Comparison of ENCODE assay signal across 11 mouse cellular contexts in the genomic region with DNA sequence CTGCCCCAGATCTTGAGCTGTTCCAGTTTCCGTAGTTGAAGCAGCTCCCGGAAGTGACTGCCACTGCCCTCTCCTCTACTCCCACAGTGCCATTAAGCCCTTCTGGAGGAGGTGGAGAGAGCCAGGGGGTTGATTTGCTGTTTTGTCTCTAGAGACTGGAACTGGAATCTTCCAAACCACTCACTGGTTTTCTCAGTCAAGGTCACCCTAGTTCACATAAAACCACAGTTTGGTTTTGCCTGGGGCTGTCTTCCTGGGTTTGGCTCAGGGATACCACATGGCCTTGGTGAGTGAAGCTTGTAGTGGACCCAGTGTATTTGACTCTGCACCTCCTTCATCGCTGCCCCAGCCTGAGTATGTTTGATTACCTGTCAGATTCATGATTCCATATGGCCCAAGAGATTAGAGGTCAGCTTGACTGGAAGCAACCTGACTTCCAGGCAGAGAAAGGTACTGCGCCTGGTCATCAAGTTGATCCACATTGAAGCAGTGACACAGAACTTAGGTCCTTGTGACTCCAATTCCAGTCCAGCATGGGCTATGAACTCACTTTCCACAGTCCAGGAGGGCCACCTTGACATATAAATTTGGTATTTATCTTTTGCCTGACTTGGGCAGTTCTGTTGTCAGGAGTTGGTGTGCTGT. TPM values are rescaled to one million over a fixed set of nuclear protein-coding genes. Genes with fewer than 3 reads are reported as not detected.
DNase-seq lines count a peak whose midpoint lies in the region; ATAC-seq and TF ChIP-seq lines count a peak whose summit lies in the region.
"Had no signal": no experiment of that assay in that cellular context is flagged by ENCODE, and none has a peak within 500 bp of the region (broad histone marks: within the 10 kb centered on the region; RNA-seq: fewer than 3 reads in every experiment).

No protein-coding gene starts in this region.

- DNase-seq in 3134 (ENCODE audit: extremely low read depth, insufficient read length, low spot score), result peak; percentile 74
- DNase-seq in Muller cell, postnatal 12 days (ENCODE audit: inconsistent ontology term), result peak; percentile 63
- DNase-seq in left cerebral cortex, adult 18-20 months (ENCODE audit: low spot score in 2 of 2), result no peak
- DNase-seq in forebrain, embryonic 14.5 days (ENCODE audit: low spot score), result no peak
- DNase-seq: gastrocnemius, postnatal 25 days had no signal

- no peaks in the 10 kb centered on the region for H3K36me3 ChIP-seq in intestine, postnatal 0 days (ENCODE audit: control insufficient read depth, insufficient read depth)
- H3K36me3 ChIP-seq in intestine, embryonic 15.5 days, result no peaks in the 10 kb centered on the region
- H3K36me3 ChIP-seq in forebrain, embryonic 14.5 days (ENCODE audit: control insufficient read depth, insufficient read depth, low read length), result no peaks in the 10 kb centered on the region
- no peaks in the 10 kb centered on the region for H3K36me3 ChIP-seq in midbrain, embryonic 13.5 days
- H3K36me3 ChIP-seq: limb, embryonic 12.5 days; midbrain, embryonic 12.5 days had no signal

- no peaks in the 10 kb centered on the region for H3K27me3 ChIP-seq in intestine, postnatal 0 days (replicated peaks; ENCODE audit: control insufficient read depth, insufficient read depth, low read length)
- H3K27me3 ChIP-seq in intestine, embryonic 15.5 days (replicated peaks), result no peaks in the 10 kb centered on the region
- H3K27me3 ChIP-seq in forebrain, embryonic 14.5 days (replicated peaks; ENCODE audit: control insufficient read depth, insufficient read depth, low read length), result no peaks in the 10 kb centered on the region
- no peaks in the 10 kb centered on the region for H3K27me3 ChIP-seq in midbrain, embryonic 13.5 days
- H3K27me3 ChIP-seq: limb, embryonic 12.5 days; midbrain, embryonic 12.5 days had no signal

- TF ChIP-seq CTCF in intestine, postnatal 0 days (IDR thresholded peaks at IDR 0.05; ENCODE audit: low read depth), result 0 out of 2 replicates have a peak, but pooled peaks have one; percentile 4

- no peak overlapping the region for H3K4me2 ChIP-seq in intestine, postnatal 0 days (replicated peaks; ENCODE audit: low read depth)
- H3K4me2 ChIP-seq in intestine, embryonic 15.5 days (replicated peaks), result no peak overlapping the region
- no peak overlapping the region for H3K4me2 ChIP-seq in forebrain, embryonic 14.5 days (ENCODE audit: low read length)
- no peak overlapping the region for H3K4me2 ChIP-seq in midbrain, embryonic 13.5 days (replicated peaks)
- H3K4me2 ChIP-seq: limb, embryonic 12.5 days; midbrain, embryonic 12.5 days had no signal

- H3K9me3 ChIP-seq in intestine, postnatal 0 days (ENCODE audit: control insufficient read depth), result no peaks in the 10 kb centered on the region
- no peaks in the 10 kb centered on the region for H3K9me3 ChIP-seq in intestine, embryonic 15.5 days
- no peaks in the 10 kb centered on the region for H3K9me3 ChIP-seq in forebrain, embryonic 14.5 days (replicated peaks; ENCODE audit: control insufficient read depth, low read length)
- H3K9me3 ChIP-seq in midbrain, embryonic 13.5 days, result no peaks in the 10 kb centered on the region
- H3K9me3 ChIP-seq: limb, embryonic 12.5 days; midbrain, embryonic 12.5 days had no signal

- H3K9ac ChIP-seq in intestine, postnatal 0 days (ENCODE audit: low read depth, low read length), result no peak overlapping the region
- H3K9ac ChIP-seq in intestine, embryonic 15.5 days, result no peak overlapping the region
- no peak overlapping the region for H3K9ac ChIP-seq in forebrain, embryonic 14.5 days (ENCODE audit: low read length)
- no peak overlapping the region for H3K9ac ChIP-seq in midbrain, embryonic 13.5 days (replicated peaks)
- H3K9ac ChIP-seq: limb, embryonic 12.5 days; midbrain, embryonic 12.5 days had no signal

- 74% methylated on average over 4 of the region's 4 CpGs for WGBS in intestine, postnatal 0 days
- 64% methylated on average over 4 of the region's 4 CpGs for WGBS in intestine, embryonic 15.5 days
- 85% methylated on average over 4 of the region's 4 CpGs for WGBS in forebrain, embryonic 14.5 days
- WGBS in midbrain, embryonic 13.5 days, result 90% methylated on average over 4 of the region's 4 CpGs

- no peak overlapping the region for H3K4me3 ChIP-seq in intestine, postnatal 0 days (ENCODE audit: low read depth, low read length)
- H3K4me3 ChIP-seq in intestine, embryonic 15.5 days (replicated peaks), result no peak overlapping the region
- H3K4me3 ChIP-seq in forebrain, embryonic 14.5 days (ENCODE audit: low read depth, low read length), result no peak overlapping the region
- H3K4me3 ChIP-seq in midbrain, embryonic 13.5 days (replicated peaks), result no peak overlapping the region
- H3K4me3 ChIP-seq: limb, embryonic 12.5 days; midbrain, embryonic 12.5 days had no signal

- no peak overlapping the region for H3K27ac ChIP-seq in intestine, postnatal 0 days (ENCODE audit: low read depth, low read length)
- H3K27ac ChIP-seq in intestine, embryonic 15.5 days, result no peak overlapping the region
- no peak overlapping the region for H3K27ac ChIP-seq in forebrain, embryonic 14.5 days (ENCODE audit: low read depth, low read length)
- no peak overlapping the region for H3K27ac ChIP-seq in midbrain, embryonic 13.5 days
- H3K27ac ChIP-seq: limb, embryonic 12.5 days; midbrain, embryonic 12.5 days had no signal

- no peaks in the 10 kb centered on the region for H3K4me1 ChIP-seq in intestine, postnatal 0 days (replicated peaks; ENCODE audit: control insufficient read depth, insufficient read depth, low read length)
- H3K4me1 ChIP-seq in intestine, embryonic 15.5 days (replicated peaks), result peaks cover 7% of the 10 kb centered on the region; the same call in 1 of the 2 replicates
- no peaks in the 10 kb centered on the region for H3K4me1 ChIP-seq in forebrain, embryonic 14.5 days (ENCODE audit: control insufficient read depth, insufficient read depth, low read length)
- peaks cover 40% of the 10 kb centered on the region for H3K4me1 ChIP-seq in midbrain, embryonic 13.5 days (replicated peaks)

- no peak for ATAC-seq in intestine, postnatal 0 days
- ATAC-seq in intestine, embryonic 15.5 days, result no peak
- ATAC-seq in hematopoietic stem cell, adult 5-6 weeks (replicated peaks in 1 of 2; ENCODE audit: insufficient read depth in 1 of 2, low FRiP score in 2 of 2, low TSS enrichment in 1 of 2, low read depth in 1 of 2, poor library complexity in 2 of 2, severe bottlenecking in 2 of 2), result peak; percentile 21 to 49; a peak in 2 of 4 replicates
- no peak for ATAC-seq in forebrain, embryonic 14.5 days
- no peak for ATAC-seq in midbrain, embryonic 13.5 days

RNA-seq across cellular contexts. Expression of gene Mprip, which starts 10.1 kb away (rescaled TPM):
- 27.8 and 32.6 TPM in 2 replicates for polyA plus RNA-seq in intestine, postnatal 0 days (2015; fragmentation: Nextera tagmentation; extraction: Ambion mirVana)
- polyA plus RNA-seq in intestine, embryonic 15.5 days (2015; fragmentation: Nextera tagmentation; extraction: Ambion mirVana), result 54.9 and 56.2 TPM in 2 replicates
- total RNA-seq in hematopoietic stem cell, adult 5-6 weeks (2017), result 128 and 142 TPM in 2 replicates
- total RNA-seq in left cerebral cortex, adult 18-20 months (2021), result 100 to 1,000 TPM; 279 to 287 TPM
- 55.6 and 63.4 TPM in 2 replicates for polyA plus RNA-seq in forebrain, embryonic 14.5 days (2014; fragmentation: Nextera tagmentation; extraction: Ambion mirVana)
- polyA plus RNA-seq in midbrain, embryonic 13.5 days (2015; fragmentation: Nextera tagmentation; extraction: Ambion mirVana), result 37.1 and 39.3 TPM in 2 replicates

Comparison
In these comparisons a context has a peak if more than half of its experiments do, and no peak if none do; other contexts are left out.
1. ATAC-seq: peak in hematopoietic stem cell, adult 5-6 weeks (2 of 2); none in intestine, postnatal 0 days (single experiment), intestine, embryonic 15.5 days (single experiment), forebrain, embryonic 14.5 days (single experiment) and midbrain, embryonic 13.5 days (single experiment).
2. DNase-seq: peak in 3134 (single experiment) and Muller cell, postnatal 12 days (single experiment); none in left cerebral cortex, adult 18-20 months (0 of 2) and forebrain, embryonic 14.5 days (single experiment).